Mouse (Mus musculus): ENCODE measurements around the gene Ahcyl2. TPM values are rescaled to one million over a fixed set of nuclear protein-coding genes. Genes with fewer than 3 reads are reported as not detected.

The Ahcyl2 gene
- polyA plus RNA-seq, 1 experiment from 2014 or later = 25.3 TPM

GRCm38 (mm10) chr6:29821770-29822169 is 54.0 kb downstream of the Ahcyl2 start:
- H3K9me3 ChIP-seq (replicated peaks) = no peaks in the 10 kb centered on the region
- no peaks in the 10 kb centered on the region for H3K27me3 ChIP-seq
- no peak overlapping the region for H3K4me3 ChIP-seq
- H3K4me1 ChIP-seq = 0 out of 2 replicates have a peak, but pooled peaks cover 2% of the 10 kb centered on the region
- 43% methylated on average over 1 of the region's 1 CpGs for WGBS
- H3K27ac ChIP-seq = no peak overlapping the region
- no peak overlapping the region for H3K9ac ChIP-seq
- no peak for ATAC-seq (ENCODE audit: low FRiP score)
- H3K4me2 ChIP-seq (replicated peaks) = no peak overlapping the region
- H3K36me3 ChIP-seq = no peaks in the 10 kb centered on the region

- H3K4me1 ChIP-seq = 0 out of 2 replicates have a peak, but pooled peaks cover 2% of the 10 kb centered on the region
- ATAC-seq (ENCODE audit: low FRiP score) = no peak
- no peaks in the 10 kb centered on the region for H3K9me3 ChIP-seq (replicated peaks)
- H3K4me3 ChIP-seq = no peak overlapping the region
- H3K4me2 ChIP-seq (replicated peaks) = no peak overlapping the region
- no peaks in the 10 kb centered on the region for H3K36me3 ChIP-seq
- H3K27me3 ChIP-seq = no peaks in the 10 kb centered on the region
- H3K27ac ChIP-seq = no peak overlapping the region
- 83% methylated on average over 2 of the region's 2 CpGs for WGBS
- H3K9ac ChIP-seq = no peak overlapping the region
Measured at GRCm38 (mm10) chr6:29825302-29825701, 57.5 kb downstream of the Ahcyl2 start.

- Histone ChIP-seq H3K9me3 (replicated peaks) (no peaks in the 10 kb centered on the region), H3K27ac (no peak overlapping the region), H3K4me1 (no peaks in the 10 kb centered on the region), H3K36me3 (no peaks in the 10 kb centered on the region), H3K27me3 (no peaks in the 10 kb centered on the region), H3K9ac (no peak overlapping the region), H3K4me3 (no peak overlapping the region), H3K4me2 (replicated peaks) (no peak overlapping the region)
- ATAC-seq (ENCODE audit: low FRiP score) = no peak
- 89% methylated on average over 5 of the region's 5 CpGs for WGBS
Measured at GRCm38 (mm10) chr6:29827291-29828242, 59.8 kb downstream of the Ahcyl2 start.

GRCm38 (mm10) chr6:29828574-29829234 is 60.9 kb downstream of the Ahcyl2 start:
- no peak overlapping the region for H3K4me2 ChIP-seq (replicated peaks)
- WGBS = 86% methylated on average over 3 of the region's 3 CpGs
- H3K27me3 ChIP-seq = no peaks in the 10 kb centered on the region
- H3K4me1 ChIP-seq = no peaks in the 10 kb centered on the region
- no peaks in the 10 kb centered on the region for H3K36me3 ChIP-seq
- no peak for ATAC-seq (ENCODE audit: low FRiP score)
- no peak overlapping the region for H3K4me3 ChIP-seq
- H3K9me3 ChIP-seq (replicated peaks) = no peaks in the 10 kb centered on the region
- H3K27ac ChIP-seq = no peak overlapping the region
- no peak overlapping the region for H3K9ac ChIP-seq

- Histone ChIP-seq H3K27ac (no peak overlapping the region), H3K9me3 (replicated peaks) (no peaks in the 10 kb centered on the region), H3K4me2 (replicated peaks) (no peak overlapping the region), H3K9ac (no peak overlapping the region), H3K4me3 (no peak overlapping the region), H3K36me3 (no peaks in the 10 kb centered on the region), H3K27me3 (no peaks in the 10 kb centered on the region), H3K4me1 (no peaks in the 10 kb centered on the region)
- ATAC-seq (ENCODE audit: low FRiP score) = no peak
- WGBS = 90% methylated on average over 4 of the region's 4 CpGs
Measured at GRCm38 (mm10) chr6:29832356-29832755, 64.5 kb downstream of the Ahcyl2 start.

- Histone ChIP-seq H3K4me2 (replicated peaks) (no peak overlapping the region), H3K4me3 (no peak overlapping the region), H3K27ac (no peak overlapping the region), H3K36me3 (no peaks in the 10 kb centered on the region), H3K27me3 (no peaks in the 10 kb centered on the region), H3K4me1 (no peaks in the 10 kb centered on the region), H3K9me3 (replicated peaks) (no peaks in the 10 kb centered on the region), H3K9ac (no peak overlapping the region)
- no peak for ATAC-seq (ENCODE audit: low FRiP score)
- WGBS = 86% methylated on average over 4 of the region's 4 CpGs
Measured at GRCm38 (mm10) chr6:29833117-29833516, 65.3 kb downstream of the Ahcyl2 start.

GRCm38 (mm10) chr6:29833568-29834255 is 65.9 kb downstream of the Ahcyl2 start:
- H3K4me2 ChIP-seq (replicated peaks) = no peak overlapping the region
- H3K9me3 ChIP-seq (replicated peaks) = no peaks in the 10 kb centered on the region
- no peak overlapping the region for H3K9ac ChIP-seq
- no peaks in the 10 kb centered on the region for H3K4me1 ChIP-seq
- no peaks in the 10 kb centered on the region for H3K27me3 ChIP-seq
- no peaks in the 10 kb centered on the region for H3K36me3 ChIP-seq
- H3K27ac ChIP-seq = no peak overlapping the region
- no peak for ATAC-seq (ENCODE audit: low FRiP score)
- H3K4me3 ChIP-seq = no peak overlapping the region
- WGBS = 75% methylated on average over 4 of the region's 4 CpGs

GRCm38 (mm10) chr6:29835543-29836177 is 67.8 kb downstream of the Ahcyl2 start:
- no peak overlapping the region for H3K4me2 ChIP-seq (replicated peaks)
- no peak for ATAC-seq (ENCODE audit: low FRiP score)
- H3K4me3 ChIP-seq = no peak overlapping the region
- no peaks in the 10 kb centered on the region for H3K36me3 ChIP-seq
- no peak overlapping the region for H3K27ac ChIP-seq
- no peaks in the 10 kb centered on the region for H3K27me3 ChIP-seq
- no peak overlapping the region for H3K9ac ChIP-seq
- 91% methylated on average over 3 of the region's 3 CpGs for WGBS
- H3K4me1 ChIP-seq = no peaks in the 10 kb centered on the region
- no peaks in the 10 kb centered on the region for H3K9me3 ChIP-seq (replicated peaks)

- no peaks in the 10 kb centered on the region for H3K36me3 ChIP-seq
- no peak overlapping the region for H3K9ac ChIP-seq
- no peak for ATAC-seq (ENCODE audit: low FRiP score)
- no peaks in the 10 kb centered on the region for H3K9me3 ChIP-seq (replicated peaks)
- H3K27me3 ChIP-seq = no peaks in the 10 kb centered on the region
- no peak overlapping the region for H3K4me2 ChIP-seq (replicated peaks)
- 89% methylated on average over 2 of the region's 2 CpGs for WGBS
- H3K4me1 ChIP-seq = no peaks in the 10 kb centered on the region
- no peak overlapping the region for H3K4me3 ChIP-seq
- H3K27ac ChIP-seq = no peak overlapping the region
Measured at GRCm38 (mm10) chr6:29837579-29837978, 69.8 kb downstream of the Ahcyl2 start.

GRCm38 (mm10) chr6:29838531-29838930 is 70.7 kb downstream of the Ahcyl2 start:
- no peaks in the 10 kb centered on the region for H3K27me3 ChIP-seq
- no peaks in the 10 kb centered on the region for H3K4me1 ChIP-seq
- H3K4me3 ChIP-seq = no peak overlapping the region
- H3K9me3 ChIP-seq (replicated peaks) = no peaks in the 10 kb centered on the region
- WGBS = 91% methylated on average over 3 of the region's 3 CpGs
- H3K27ac ChIP-seq = no peak overlapping the region
- no peaks in the 10 kb centered on the region for H3K36me3 ChIP-seq
- ATAC-seq (ENCODE audit: low FRiP score) = no peak
- no peak overlapping the region for H3K9ac ChIP-seq
- no peak overlapping the region for H3K4me2 ChIP-seq (replicated peaks)

GRCm38 (mm10) chr6:29840008-29840407 is 72.2 kb downstream of the Ahcyl2 start:
- ATAC-seq (ENCODE audit: low FRiP score) = no peak
- H3K4me1 ChIP-seq = no peaks in the 10 kb centered on the region
- H3K9ac ChIP-seq = no peak overlapping the region
- no peak overlapping the region for H3K4me2 ChIP-seq (replicated peaks)
- 92% methylated on average over 1 of the region's 1 CpGs for WGBS
- H3K36me3 ChIP-seq = no peaks in the 10 kb centered on the region
- H3K4me3 ChIP-seq = no peak overlapping the region
- H3K9me3 ChIP-seq (replicated peaks) = no peaks in the 10 kb centered on the region
- no peaks in the 10 kb centered on the region for H3K27me3 ChIP-seq
- H3K27ac ChIP-seq = no peak overlapping the region

- H3K9me3 ChIP-seq (replicated peaks) = no peaks in the 10 kb centered on the region
- H3K27me3 ChIP-seq = no peaks in the 10 kb centered on the region
- H3K4me1 ChIP-seq = no peaks in the 10 kb centered on the region
- no peaks in the 10 kb centered on the region for H3K36me3 ChIP-seq
- no peak overlapping the region for H3K4me3 ChIP-seq
- no peak overlapping the region for H3K9ac ChIP-seq
- no peak overlapping the region for H3K27ac ChIP-seq
- no peak overlapping the region for H3K4me2 ChIP-seq (replicated peaks)
- no peak for ATAC-seq (ENCODE audit: low FRiP score)
- 89% methylated on average over 2 of the region's 2 CpGs for WGBS
Measured at GRCm38 (mm10) chr6:29841461-29841860, 73.7 kb downstream of the Ahcyl2 start.
